Mouse (Mus musculus) megakaryocyte, embryonic 14.5 days (primary cell): Measurements from ENCODE around the gene Pmch. TPM values are rescaled to one million over a fixed set of nuclear protein-coding genes. Genes with fewer than 3 reads are reported as not detected.

Experiments used
- H3K27me3 ChIP-seq: replicated peaks from 2 replicates; pipeline ENCODE3; 2012; ENCODE audit warnings: inconsistent platforms
- H3K36me3 ChIP-seq: replicated peaks from 2 replicates; pipeline ENCODE3; 2012; ENCODE audit warnings: low read length, inconsistent platforms, mixed read lengths
- H3K4me1 ChIP-seq: 2 replicates; pipeline ENCODE4 v1.6.1; 2012; ENCODE audit warnings: inconsistent platforms
- H3K4me3 ChIP-seq: replicated peaks from 2 replicates; pipeline ENCODE3; 2012; ENCODE audit warnings: moderate library complexity, mild to moderate bottlenecking, inconsistent platforms
- H3K9me3 ChIP-seq: 2 replicates; pipeline ENCODE4 v1.6.1; 2012; ENCODE audit warnings: inconsistent platforms
- FLI1 ChIP-seq: IDR thresholded peaks from 2 replicates; pipeline ENCODE4 v1.6.1; 2012; ENCODE audit warnings: low read length, inconsistent platforms, mixed read lengths
- GATA1 ChIP-seq: IDR thresholded peaks from 3 replicates; pipeline ENCODE4 v1.6.1; 2012; ENCODE audit warnings: mixed read lengths, low read length, inconsistent platforms, borderline replicate concordance
- polyA plus RNA-seq: library from polyadenylated mRNA; stranded (reverse); fragments of >175 nt; gene quantifications from 2 replicates; pipeline ENCODE4 v1.2.3, GENCODE M21; 2012; ENCODE audit warnings: low replicate concordance; ENCODE audit not compliant: insufficient read depth

Pmch gene
- not detected in 2 replicates for polyA plus RNA-seq

DNA sequence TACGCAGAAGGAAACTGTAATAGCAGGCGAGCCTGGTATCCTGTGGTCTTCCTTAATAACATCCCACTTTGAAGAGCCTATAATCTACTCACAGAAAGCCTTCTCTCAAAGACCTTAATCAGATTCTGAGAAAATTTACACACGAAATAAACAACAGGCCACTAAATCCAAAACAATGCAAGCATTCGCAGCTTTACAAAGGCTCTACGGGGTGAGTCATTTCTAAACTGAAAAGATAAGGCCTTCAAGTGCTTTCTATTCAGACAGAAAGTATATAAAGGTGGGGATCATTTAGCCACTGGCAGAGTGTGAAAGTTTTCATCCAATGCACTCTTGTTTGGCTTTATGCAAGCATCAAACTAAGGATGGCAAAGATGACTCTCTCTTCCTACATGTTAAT lies at the start of gene Pmch:
Gene Pmch (plus strand): TSS at position 301 of the 400 bp plus-strand sequence.
- no peaks in the 10 kb centered on the region for H3K27me3 ChIP-seq
- H3K9me3 ChIP-seq, result no peaks in the 10 kb centered on the region
- TF ChIP-seq GATA1 (no peak), FLI1 (no peak)
- no peaks in the 10 kb centered on the region for H3K4me1 ChIP-seq
- no peak within 1 kb of the TSS for H3K4me3 ChIP-seq
- H3K36me3 ChIP-seq, result peaks cover 32% of the 10 kb centered on the region

DNA sequence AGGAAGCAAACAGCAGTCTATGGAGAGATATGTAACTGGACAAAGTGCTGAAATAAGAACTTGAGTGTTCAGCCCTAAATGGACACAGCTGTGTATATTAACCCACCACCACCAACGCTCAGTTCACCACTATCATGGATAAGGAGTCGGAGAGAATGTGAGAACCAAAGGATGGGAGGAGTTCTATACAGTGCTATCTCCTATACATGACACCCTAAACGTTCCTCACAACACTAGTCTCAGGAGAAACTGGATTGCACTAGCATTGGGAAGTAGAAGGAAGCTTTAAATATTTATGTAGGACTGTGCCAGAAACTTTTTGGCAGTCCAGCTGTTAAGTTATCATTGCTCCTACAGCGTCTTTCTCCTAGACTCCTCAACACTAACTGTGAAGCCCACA lies 46.6 kb upstream of the Pmch start:
- no peak overlapping the region for H3K4me3 ChIP-seq
- no peaks in the 10 kb centered on the region for H3K4me1 ChIP-seq
- no peaks in the 10 kb centered on the region for H3K27me3 ChIP-seq
- H3K9me3 ChIP-seq, result peaks cover 7% of the 10 kb centered on the region; the same call in 1 of the 2 replicates
- TF ChIP-seq FLI1 (no peak), GATA1 (no peak)
- no peaks in the 10 kb centered on the region for H3K36me3 ChIP-seq

DNA sequence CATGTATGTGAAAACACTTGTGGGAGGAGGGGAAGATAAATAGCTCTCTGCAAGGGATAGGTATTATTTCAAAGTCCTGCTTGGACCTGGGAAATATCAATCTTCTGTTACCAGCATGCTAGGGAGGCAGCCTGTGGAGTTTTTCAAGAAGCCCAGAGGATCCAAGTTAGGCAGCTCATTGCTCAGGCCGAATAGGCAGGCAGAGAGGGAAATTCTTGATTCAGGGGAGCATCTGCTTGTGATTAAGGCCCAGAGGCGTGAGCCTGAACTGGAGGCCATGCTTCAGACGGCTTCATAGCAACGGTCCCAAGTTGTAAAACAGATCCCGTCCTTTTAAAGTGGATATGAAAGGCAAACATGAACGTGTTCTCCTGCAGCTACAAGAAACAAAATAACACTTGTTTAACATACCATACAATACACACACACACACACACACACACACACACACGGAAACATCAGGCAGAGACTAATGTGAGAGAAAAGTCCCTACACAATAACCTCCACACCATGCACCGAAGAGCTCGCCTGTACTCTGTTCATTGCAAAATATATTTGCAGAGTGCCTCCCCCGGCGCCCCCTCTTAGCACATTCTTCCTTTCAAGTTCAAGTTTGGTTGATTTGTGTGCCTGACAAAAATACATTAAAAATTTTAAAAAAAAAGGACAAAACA lies 44.6 kb upstream of the Pmch start:
- Histone ChIP-seq H3K4me1 (no peaks in the 10 kb centered on the region), H3K4me3 (no peak overlapping the region), H3K27me3 (no peaks in the 10 kb centered on the region), H3K36me3 (no peaks in the 10 kb centered on the region), H3K9me3 (0 out of 2 replicates have a peak, but pooled peaks cover 3% of the 10 kb centered on the region)
- TF ChIP-seq FLI1, result no peak
- TF ChIP-seq GATA1, result no peak

DNA sequence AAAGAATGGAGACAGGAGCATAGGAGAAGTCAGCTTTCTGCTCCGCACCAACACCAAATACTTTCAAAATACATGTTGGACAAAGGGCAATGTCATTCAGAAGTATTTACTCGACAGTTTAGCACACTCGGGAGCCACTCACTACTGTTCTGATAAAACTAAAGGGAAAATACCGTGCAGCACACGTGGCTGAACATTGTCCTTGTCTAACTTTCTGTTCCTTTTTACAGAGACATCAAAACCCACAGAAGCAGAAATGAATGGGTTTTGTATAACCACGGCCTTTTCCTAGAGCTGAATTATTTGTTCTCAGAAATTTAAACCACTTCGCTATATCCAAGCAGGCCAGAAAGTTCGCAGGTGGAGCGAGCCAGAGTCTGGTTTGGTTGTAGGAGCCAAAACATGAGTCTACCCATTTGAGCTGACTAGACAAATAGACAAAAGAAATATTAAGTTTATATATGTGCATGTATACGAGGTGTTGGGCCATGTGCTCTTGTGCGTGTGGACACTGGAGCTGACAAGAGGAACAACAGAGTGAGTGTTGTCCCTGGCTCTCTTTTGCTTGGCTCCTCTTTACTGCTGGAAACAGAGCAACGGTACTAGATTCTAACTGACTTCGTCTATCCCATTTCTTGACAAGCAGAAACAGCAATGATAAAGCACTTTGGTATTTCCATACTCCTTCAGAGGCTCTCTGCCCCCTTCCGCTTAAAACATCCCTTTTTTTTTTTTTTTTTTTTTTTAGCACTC lies 36.5 kb upstream of the Pmch start:
- H3K4me1 ChIP-seq, result peaks cover 9% of the 10 kb centered on the region; the same call in 1 of the 2 replicates
- H3K36me3 ChIP-seq, result no peaks in the 10 kb centered on the region
- H3K9me3 ChIP-seq, result no peaks in the 10 kb centered on the region
- H3K4me3 ChIP-seq, result peak overlapping the region; percentile 44
- TF ChIP-seq GATA1, result no peak
- no peak for TF ChIP-seq FLI1
- H3K27me3 ChIP-seq, result no peaks in the 10 kb centered on the region

DNA sequence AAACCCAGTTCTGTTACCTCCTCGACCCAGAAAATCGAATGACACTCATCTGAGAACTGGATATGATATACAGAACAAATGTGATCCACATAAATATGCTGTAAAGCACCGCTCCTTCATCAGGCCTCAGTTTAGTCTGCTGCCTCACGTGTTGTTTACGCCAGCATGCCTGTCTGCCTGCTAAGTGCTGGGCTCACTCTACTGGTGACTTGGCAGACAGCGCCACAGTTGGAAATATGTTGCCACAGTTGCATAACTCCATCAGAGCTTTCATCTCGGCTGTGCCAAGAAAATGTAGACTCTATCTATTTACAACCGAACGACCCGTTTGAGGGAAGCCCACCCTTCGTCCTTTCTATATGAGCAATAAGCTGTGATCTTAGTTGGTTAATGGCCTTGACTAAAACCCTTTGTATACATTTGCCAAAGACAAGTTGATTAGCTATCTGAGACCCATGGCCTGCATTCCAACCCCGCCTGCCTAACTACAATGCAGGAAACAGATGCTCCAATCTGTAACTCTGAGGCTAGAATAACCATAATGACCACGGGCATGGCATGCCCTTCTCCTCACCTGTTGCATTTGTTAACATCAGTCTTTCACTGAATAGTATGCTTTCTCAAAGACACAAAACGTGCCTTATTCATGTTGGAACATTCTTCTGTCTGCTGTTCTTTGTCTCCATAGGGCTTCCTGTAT lies 33.8 kb upstream of the Pmch start:
- no peaks in the 10 kb centered on the region for H3K9me3 ChIP-seq
- H3K36me3 ChIP-seq, result no peaks in the 10 kb centered on the region
- H3K4me1 ChIP-seq, result peaks cover 9% of the 10 kb centered on the region; the same call in 1 of the 2 replicates
- H3K4me3 ChIP-seq, result no peak overlapping the region
- TF ChIP-seq GATA1 (no peak), FLI1 (no peak)
- H3K27me3 ChIP-seq, result no peaks in the 10 kb centered on the region

DNA sequence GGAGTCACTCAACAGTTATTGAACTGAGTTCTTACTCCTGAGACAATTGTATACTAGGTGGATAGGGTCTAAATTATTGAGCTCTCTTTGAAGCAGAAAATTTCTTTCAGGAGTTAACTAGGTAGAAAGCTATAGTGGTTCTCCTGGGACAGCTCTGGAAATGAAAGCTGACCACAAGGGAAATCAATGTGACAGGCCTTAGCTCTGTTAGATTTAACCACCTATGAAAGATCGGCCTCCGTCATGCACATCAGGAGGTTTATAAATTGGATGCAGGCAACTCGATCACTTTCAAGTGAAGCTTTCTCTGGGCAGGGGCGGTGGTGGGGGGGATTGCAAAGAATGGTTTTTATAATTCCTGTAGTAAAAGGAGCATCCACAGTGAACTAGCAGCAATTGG lies 27.4 kb upstream of the Pmch start:
- Histone ChIP-seq H3K4me1 (no peaks in the 10 kb centered on the region), H3K36me3 (no peaks in the 10 kb centered on the region), H3K9me3 (no peaks in the 10 kb centered on the region), H3K4me3 (no peak overlapping the region), H3K27me3 (no peaks in the 10 kb centered on the region)
- no peak for TF ChIP-seq GATA1
- no peak for TF ChIP-seq FLI1

DNA sequence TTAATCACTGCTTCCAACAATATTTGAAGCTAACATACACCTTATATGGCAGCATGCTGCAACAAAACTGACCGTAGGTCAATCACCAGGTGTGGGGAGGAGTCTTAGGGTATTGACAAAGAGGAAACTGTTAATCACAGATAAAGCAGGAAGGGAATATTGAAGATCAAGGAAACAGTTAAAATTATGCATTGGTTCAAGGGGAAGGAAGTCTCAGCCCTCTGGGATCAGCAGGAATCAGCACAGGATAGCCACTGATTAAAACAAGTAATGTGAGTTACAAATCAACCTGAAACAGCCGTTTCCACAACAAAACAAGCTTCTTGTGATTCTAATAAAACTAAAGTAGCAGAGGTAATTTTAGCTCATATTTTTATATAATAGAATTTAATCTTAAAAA lies 26.0 kb upstream of the Pmch start:
- no peaks in the 10 kb centered on the region for H3K27me3 ChIP-seq
- H3K4me3 ChIP-seq, result no peak overlapping the region
- TF ChIP-seq GATA1, result no peak
- TF ChIP-seq FLI1, result no peak
- no peaks in the 10 kb centered on the region for H3K9me3 ChIP-seq
- H3K4me1 ChIP-seq, result no peaks in the 10 kb centered on the region
- H3K36me3 ChIP-seq, result no peaks in the 10 kb centered on the region

DNA sequence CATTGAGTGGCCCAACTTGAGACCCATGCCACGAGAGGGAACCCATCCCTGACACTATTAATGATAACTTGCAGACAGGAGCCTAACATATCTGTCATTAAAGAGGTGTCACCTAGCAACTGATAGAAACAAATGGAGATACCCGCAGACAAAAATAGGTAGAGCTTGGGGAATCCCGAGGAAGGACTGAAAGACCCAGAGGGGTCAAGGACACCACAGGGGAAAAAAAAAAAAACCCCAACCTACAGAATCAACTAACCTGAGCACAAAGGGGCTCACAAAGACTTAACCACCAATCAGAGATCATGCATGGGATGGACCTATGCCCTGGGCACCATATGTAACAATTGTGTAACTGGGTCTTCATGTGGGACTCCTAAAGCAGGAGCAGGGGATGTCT lies 23.5 kb upstream of the Pmch start:
- H3K36me3 ChIP-seq, result no peaks in the 10 kb centered on the region
- TF ChIP-seq GATA1 (no peak), FLI1 (no peak)

DNA sequence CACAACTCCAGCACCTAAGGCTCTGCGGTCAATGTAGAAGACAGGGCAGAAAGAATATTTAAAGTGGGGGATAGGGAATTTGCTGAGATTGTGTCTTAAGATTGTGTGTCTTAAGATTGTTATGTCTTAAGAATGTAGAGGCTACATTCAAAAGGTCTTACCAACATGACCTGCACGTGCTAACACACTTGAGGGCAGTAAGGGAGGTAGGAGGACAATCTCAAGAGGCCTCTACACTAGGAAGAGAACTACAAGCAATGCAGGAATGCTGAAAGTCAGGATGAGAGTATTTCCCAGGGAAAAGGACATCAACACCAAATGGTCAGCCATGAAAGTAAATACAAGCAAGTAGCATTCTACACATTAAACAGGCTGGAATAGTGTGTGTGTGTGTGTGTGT lies 15.3 kb downstream of the Pmch start:
- Histone ChIP-seq H3K4me3 (no peak overlapping the region), H3K9me3 (no peaks in the 10 kb centered on the region), H3K27me3 (no peaks in the 10 kb centered on the region), H3K4me1 (no peaks in the 10 kb centered on the region), H3K36me3 (peaks cover 12% of the 10 kb centered on the region)
- TF ChIP-seq GATA1 (no peak), FLI1 (no peak)

More for the DNA sequence above, 23.5 kb upstream of the Pmch start:
- Histone ChIP-seq H3K9me3 (no peaks in the 10 kb centered on the region), H3K27me3 (no peaks in the 10 kb centered on the region), H3K4me3 (no peak overlapping the region), H3K4me1 (no peaks in the 10 kb centered on the region)

DNA sequence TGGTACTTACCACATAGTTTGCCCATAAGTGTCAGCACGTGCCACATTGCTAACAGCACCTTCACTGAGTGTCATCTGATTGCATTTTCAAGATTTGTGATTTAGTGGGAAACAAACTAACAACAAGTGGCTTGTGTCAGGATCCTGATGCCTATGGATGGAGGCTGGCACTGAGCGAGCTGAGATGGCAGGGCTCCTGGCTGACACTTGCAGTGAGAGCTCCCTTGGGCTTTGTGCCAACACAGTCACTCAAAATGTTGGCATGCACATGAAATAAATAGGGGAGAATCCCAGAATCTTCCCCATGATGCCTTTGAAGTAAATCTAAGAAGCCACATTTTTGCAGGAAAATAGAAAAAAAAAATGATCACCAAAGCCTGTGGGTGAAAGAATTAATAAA lies 22.4 kb downstream of the Pmch start:
- Histone ChIP-seq H3K36me3 (peaks cover 30% of the 10 kb centered on the region), H3K4me1 (no peaks in the 10 kb centered on the region), H3K4me3 (no peak overlapping the region), H3K9me3 (no peaks in the 10 kb centered on the region), H3K27me3 (no peaks in the 10 kb centered on the region)
- TF ChIP-seq FLI1 (no peak), GATA1 (no peak)
